Mouse (Mus musculus): ENCODE results near the gene Cdc42ep3.

- TF ChIP-seq CTCF (conservative IDR thresholded peaks at IDR 0.05 in 1 of 2, IDR thresholded peaks at IDR 0.05 in 1 of 2; ENCODE audit: low read depth in 2 of 2, low read length in 2 of 2) (no peak), SMC3 (IDR thresholded peaks at IDR 0.05; ENCODE audit: low read depth, low read length) (no peak), TBP (conservative IDR thresholded peaks at IDR 0.05; ENCODE audit: low read depth, low read length) (no peak), E2F4 (IDR thresholded peaks at IDR 0.05; ENCODE audit: insufficient replicate concordance, low read depth, low read length) (no peak), CHD2 (IDR thresholded peaks at IDR 0.05; ENCODE audit: low read length) (no peak), POLR2A (IDR thresholded peaks at IDR 0.05; ENCODE audit: low read depth, low read length) (no peak), EP300 (IDR thresholded peaks at IDR 0.05; ENCODE audit: low read length) (no peak)
Measured at GRCm38 (mm10) chr17:79287302-79287701, 67.6 kb downstream of the Cdc42ep3 start.
